Mouse (Mus musculus): ENCODE measurements around the gene Arhgap27. TPM values are rescaled to one million over a fixed set of nuclear protein-coding genes. Genes with fewer than 3 reads are reported as not detected.
"Not testable (repeated sequence)": the region's sequence is repeated elsewhere in the genome, so short reads cannot be mapped to it uniquely, and the experiment has no call there.

Arhgap27 gene
- total RNA-seq, 4 experiments from 2014 or later = 17.6 to 21.1 (median 19.1) TPM

DNA sequence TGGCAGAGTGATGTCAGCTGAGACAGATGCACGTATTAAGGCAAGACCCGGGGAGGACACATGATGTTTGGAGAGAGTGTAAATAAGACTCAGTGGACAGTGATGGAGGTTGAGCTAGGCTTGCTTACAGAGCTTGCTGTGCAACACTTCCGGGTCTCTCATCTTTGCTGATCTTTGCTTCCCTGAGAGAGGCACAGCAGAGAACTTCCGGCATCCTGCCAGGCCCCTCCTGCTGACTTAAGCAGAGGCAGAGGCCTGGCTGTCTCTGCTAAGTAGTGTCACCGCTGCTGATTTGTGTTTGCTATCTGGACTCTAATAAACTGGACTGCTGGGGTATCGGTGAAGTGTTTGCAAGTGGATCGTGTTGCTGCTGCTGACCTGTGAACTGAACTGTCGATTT is 55.6 kb downstream of the Arhgap27 start:
- DNase-seq (ENCODE audit: low spot score in 2 of 2) = no peak

- DNase-seq (ENCODE audit: low spot score in 2 of 2) = no peak
Measured at GRCm38 (mm10) chr11:103304525-103304924, 59.0 kb downstream of the Arhgap27 start.

GRCm38 (mm10) chr11:103294772-103295171 is 68.7 kb downstream of the Arhgap27 start:
- no peak for DNase-seq (ENCODE audit: low spot score in 2 of 2)

DNA sequence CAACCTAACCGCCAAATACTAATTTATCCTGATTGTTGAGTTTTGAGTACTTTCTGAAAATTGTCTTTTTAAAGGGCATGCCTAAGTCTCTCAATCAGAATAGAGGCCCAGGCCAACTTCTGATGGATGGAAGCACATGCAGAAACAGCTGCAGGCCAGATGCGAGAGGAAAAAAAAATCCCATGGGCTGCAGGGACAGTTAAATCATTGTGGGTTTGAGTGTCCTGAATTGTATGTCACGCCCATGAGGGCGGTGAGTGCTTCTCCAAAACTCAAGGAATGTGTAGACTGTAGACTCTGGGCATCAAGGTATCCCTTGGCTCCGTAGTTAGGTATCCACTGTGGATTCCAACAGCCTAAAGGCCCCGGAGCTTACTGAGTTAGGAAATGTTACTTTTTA is 69.4 kb downstream of the Arhgap27 start:
- DNase-seq (ENCODE audit: low spot score in 2 of 2) = no peak

GRCm38 (mm10) chr11:103292890-103293287 is 70.6 kb downstream of the Arhgap27 start:
- DNase-seq (ENCODE audit: low spot score in 2 of 2) = no peak

DNA sequence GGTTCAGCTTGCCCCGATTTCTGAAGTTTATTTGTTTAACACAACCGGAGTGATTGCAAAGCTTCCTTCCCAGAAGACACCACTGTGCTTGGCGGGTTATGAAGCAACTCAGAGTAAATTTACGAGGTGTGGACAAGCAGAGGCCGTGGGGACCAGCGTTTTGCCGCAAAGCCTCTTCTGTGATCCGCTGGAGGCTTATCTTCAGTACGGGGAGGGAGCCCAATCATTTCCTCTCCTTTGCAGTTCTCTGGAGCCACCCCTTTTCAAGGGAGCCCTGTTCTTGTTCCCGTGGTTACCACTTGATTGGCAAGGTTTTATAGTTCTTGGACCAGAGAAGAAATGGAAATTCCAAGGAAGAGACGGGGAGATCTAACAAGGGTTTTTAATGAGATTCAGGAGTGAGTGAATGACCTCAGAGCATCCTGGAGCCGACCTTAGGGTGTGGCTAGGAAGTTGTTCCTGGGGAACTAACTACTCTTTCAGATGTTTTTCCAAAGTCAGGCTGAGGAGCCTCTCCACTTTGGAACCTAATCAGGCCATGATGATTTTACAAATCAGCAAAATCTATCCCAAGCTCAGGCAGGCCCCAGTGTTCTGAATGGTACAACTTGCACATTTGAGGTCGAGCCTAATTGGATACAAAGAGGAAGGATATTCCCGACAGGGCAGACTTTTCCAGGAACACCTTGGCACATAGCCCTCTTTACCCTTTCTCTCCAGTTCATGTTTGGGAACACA is 71.2 kb downstream of the Arhgap27 start:
- DNase-seq (ENCODE audit: low spot score in 2 of 2) = no peak

- not testable (repeated sequence) for DNase-seq (ENCODE audit: low spot score in 2 of 2)
Measured at GRCm38 (mm10) chr11:103290841-103291240, 72.7 kb downstream of the Arhgap27 start.

GRCm38 (mm10) chr11:103288291-103288963 is 75.1 kb downstream of the Arhgap27 start:
- no peak for DNase-seq (ENCODE audit: low spot score in 2 of 2)

- no peak for DNase-seq (ENCODE audit: low spot score in 2 of 2)
Measured at GRCm38 (mm10) chr11:103286910-103287309, 76.6 kb downstream of the Arhgap27 start.

GRCm38 (mm10) chr11:103285951-103286350 is 77.5 kb downstream of the Arhgap27 start:
- DNase-seq (ENCODE audit: low spot score in 2 of 2) = no peak

DNA sequence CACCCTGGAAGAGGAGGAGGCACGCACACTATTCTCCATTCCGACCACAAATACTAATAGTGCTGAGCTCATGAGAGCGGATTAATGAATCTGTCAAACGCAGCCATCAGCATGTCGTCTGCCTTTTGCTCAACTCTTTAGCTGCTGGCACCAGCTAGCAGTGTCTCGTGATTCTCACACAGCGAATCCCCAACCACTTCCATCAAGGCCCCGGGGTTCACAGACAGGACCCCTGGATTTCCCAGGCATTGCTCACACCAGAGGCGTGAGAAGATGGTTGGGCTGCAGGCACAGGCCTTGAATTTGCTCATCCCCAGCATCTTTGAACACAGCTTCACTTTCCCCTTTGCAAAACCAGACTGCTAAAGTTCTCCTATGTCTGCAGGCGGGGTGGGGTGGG is 78.2 kb downstream of the Arhgap27 start:
- no peak for DNase-seq (ENCODE audit: low spot score in 2 of 2)

- no peak for DNase-seq (ENCODE audit: low spot score in 2 of 2)
Measured at GRCm38 (mm10) chr11:103281784-103282183, 81.7 kb downstream of the Arhgap27 start.

Other genes starting within 250 kb of the Arhgap27 start
- gene Hexim1, start 247.5 kb downstream of the Arhgap27 start, total RNA-seq (2022) = 10 to 100 TPM; 34.4 to 38.5 (median 35.6) TPM
- 10 to 100 TPM; 13.4 to 18.1 (median 16.5) TPM for gene Hexim2, start 231.3 kb downstream of the Arhgap27 start, total RNA-seq (2022)
- 100 to 1,000 TPM in 3 of 4 experiments, 10 to 100 TPM in 1; 81.7 to 115 (median 108) TPM for gene Fmnl1, start 192.6 kb downstream of the Arhgap27 start, total RNA-seq (2022)
- 1 to 10 TPM; 1.7 to 2.8 (median 2.3) TPM for gene 1700023F06Rik, start 155.1 kb downstream of the Arhgap27 start, total RNA-seq (2022)
- 1 to 10 TPM in 3 of 4 experiments, under 1 TPM in 1; 0.67 to 2.3 (median 1.5) TPM for gene Spata32, start 145.3 kb downstream of the Arhgap27 start, total RNA-seq (2022)
- gene Map3k14, start 96.2 kb downstream of the Arhgap27 start, total RNA-seq (2022) = 1 to 10 TPM; 3.1 to 6.5 (median 5.0) TPM
- 10 to 100 TPM; 17.4 to 18.2 (median 18.0) TPM for gene Plekhm1, start 49.0 kb upstream of the Arhgap27 start, total RNA-seq (2022)
- not detected for gene Lrrc37a, start 140.9 kb upstream of the Arhgap27 start, total RNA-seq (2022)